Mouse (Mus musculus) spleen, postnatal 36 days (tissue): ENCODE measurements around the gene Clcf1.
A peak's percentile ranks its signal among the peaks of the same experiment; 100 is the strongest.
"Not testable (repeated sequence)": the region's sequence is repeated elsewhere in the genome, so short reads cannot be mapped to it uniquely, and the experiment has no call there.

Experiments used
- DNase-seq, 2 experiments: peaks; one replicate each; pipeline ENCODE4 v3.0.0; 2022; ENCODE audit warnings: low spot score in 2 of 2, mixed read lengths in 1 of 2

Gene Clcf1

DNA sequence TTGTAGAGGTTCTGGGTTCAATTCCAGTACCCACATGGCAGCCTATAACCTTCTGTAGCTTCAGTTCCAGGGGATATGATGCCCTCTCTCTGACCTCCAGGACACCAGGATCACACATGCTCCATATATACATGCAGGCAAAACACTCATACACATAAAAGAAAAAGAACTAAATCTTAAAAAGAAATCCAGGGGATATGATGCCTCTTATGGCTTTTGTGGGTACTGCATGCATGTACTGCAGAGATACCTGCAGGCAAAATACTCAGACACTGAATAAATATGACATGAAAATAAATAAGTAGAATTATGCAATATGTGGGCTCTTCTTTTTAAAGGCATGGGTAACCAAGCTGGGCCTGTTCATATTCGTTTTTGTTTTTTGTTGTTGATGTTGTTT, 33.0 kb downstream of the Clcf1 start:
- no peak for DNase-seq

DNA sequence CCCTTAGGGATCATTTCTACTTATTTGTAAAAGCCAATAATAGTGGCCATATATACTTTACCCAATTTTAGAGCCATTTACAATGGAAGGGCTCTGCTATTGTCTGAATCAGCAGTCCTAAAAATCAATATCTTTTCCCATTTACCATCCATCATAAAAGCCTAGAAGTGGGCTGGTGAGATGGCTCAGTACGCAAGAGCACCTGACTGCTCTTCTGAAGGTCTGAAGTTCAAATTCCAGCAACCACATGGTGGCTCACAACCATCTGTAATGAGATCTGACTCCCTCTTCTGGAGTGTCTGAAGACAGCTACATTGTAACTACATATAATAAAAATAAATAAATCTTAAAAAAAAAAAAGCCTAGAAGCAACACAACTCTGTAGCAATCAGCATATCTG, 34.6 kb downstream of the Clcf1 start:
- DNase-seq: not testable (repeated sequence)

DNA sequence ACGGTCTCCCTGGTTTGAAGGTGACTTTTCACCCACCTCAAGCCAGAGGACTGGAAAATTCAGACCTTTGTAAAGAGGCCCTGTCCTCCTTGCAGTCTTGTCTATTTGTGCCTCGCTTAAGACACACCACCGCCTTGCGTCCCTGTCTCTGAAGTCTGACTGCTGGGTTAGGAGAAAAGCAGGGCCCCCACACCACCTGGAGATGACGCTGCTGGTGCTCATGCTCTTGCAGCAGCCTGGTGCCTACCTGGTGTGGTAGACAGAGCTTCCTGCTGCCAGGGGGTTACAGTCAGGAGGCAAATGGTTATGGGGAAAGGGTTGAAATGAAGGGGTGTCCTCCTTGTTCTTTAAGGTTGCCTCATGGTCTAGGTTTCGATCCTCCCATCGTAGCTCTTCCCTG, 40.2 kb downstream of the Clcf1 start:
- no peak for DNase-seq

DNA sequence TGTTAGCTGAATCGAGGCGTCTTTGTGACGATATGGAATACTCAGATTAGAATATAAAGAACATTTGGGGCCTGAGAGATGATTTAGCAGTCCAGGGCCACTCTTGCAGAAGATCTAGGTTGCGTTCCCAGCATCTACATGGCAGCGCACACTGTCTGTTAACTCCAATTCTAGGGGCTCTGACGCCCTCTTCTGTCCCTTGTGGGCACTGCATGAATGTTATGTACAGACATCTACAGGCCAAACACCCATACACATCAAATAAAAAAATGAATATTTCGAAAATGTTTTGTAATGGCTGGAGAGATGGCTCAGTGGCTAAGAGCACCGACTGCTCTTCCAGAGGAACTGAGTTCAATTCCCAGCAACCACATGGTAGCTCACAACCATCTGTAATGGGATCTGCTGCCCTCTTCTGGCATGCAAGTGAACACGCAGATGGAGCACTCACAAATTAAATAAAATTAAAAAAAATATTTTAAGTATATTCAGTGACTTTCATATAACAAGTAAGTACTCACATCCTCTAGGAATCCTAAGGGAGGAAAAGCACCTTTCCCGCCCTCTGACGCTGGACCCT, 41.6 kb downstream of the Clcf1 start:
- no peak for DNase-seq

DNA sequence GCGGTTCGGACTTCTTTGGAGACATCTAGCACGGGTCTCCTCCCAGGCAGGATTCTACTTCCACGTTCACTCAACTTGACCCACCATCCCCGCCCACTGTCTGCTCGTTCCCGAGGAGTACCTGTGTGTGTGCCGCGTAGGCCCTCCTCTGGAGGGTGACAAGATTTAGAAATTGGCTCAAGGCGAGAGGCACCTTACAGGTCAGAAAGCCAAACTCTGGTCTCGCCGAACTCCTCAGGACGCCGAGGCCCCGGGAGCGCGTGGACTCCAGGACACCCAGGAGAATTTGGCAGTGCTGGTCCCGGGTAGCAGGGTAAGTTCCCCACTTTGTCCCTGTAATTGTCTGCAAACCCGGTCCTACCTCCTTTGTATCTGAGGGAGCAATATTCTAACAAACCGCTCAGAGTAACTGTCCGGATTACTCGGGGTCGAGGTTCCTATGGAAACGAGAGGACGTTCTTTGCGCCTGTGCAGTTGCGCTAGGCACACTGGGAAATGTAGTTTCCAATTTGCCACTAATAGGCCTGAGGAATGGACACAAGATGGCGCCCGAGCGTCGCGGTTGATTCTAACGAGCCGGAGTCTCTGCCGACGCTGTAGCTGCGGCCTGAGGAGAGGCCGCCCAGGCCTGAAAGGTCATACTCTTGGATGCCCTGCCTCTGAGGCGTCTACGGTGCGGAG, 43.3 kb downstream of the Clcf1 start:
- DNase-seq: peak; percentile 88 to 94

DNA sequence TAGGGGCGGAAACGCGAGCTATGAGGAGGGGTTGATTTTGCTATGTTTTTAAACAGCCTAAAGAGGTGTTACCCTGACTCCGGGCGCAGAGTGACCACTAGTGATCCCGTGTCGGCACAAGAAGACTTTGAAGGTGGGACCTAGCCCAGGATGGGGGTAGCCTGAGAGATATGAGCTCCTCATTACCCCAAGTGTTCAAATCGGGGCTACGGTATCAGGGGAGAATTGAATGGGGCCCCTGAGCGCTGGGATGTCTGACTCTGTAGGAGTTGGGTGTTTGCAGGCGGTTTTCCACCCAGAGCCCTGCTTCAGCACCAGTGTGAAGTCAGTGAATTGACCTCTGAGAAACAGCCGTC, 43.8 kb downstream of the Clcf1 start:
- no peak for DNase-seq

DNA sequence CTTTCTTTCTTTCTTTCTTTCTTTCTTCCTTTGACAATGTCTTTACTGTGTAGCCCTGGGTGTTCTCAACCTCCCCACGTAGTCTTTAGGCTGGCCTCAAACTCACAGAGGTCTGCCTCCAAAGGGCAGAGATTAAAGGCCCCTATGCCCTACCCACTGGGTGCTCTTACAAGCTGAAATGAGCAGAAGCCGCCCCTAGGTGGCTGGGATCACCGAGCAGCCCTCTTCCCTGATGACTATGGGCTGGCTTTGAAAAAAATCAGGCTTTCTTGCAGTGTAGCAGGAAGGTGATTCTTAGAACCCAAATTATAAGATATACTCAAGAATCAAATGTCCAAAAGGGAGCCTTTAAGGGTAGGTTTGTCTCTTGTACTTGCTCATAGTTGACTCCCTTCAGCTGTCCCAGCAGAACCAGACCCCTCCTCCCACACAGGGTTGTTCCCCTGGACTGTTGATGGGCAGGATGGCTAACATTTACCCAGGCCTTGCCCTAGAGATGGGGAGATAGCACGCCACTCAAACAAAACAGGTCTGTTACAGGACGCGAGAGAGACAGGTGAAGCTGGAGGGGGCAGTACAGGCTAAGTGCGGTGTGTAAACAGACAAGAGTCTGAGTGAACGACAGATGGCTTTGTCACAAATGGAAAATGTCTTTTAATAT, 47.1 kb downstream of the Clcf1 start:
- DNase-seq: peak in 1 of 2 experiments; percentile 39

DNA sequence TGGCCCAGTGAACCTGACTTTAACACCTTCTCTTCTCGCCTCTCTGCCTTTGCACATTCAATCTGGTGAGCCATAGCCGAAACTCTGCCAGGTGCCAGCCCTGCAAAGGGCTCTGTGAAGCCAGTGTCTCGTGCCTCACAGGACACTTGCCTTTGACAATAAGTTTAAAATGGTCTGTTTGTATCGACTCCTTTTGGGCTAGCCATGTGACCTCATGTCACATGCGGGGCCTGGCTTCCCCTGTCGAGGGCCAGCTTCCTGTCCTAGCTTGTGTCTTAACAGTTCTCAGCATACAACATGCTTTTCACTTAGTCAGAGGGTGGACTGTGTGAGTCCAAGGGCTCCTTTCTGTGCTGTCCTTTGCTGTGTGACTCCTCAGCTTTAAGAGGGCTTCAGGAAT, 48.7 kb downstream of the Clcf1 start:
- DNase-seq: no peak

DNA sequence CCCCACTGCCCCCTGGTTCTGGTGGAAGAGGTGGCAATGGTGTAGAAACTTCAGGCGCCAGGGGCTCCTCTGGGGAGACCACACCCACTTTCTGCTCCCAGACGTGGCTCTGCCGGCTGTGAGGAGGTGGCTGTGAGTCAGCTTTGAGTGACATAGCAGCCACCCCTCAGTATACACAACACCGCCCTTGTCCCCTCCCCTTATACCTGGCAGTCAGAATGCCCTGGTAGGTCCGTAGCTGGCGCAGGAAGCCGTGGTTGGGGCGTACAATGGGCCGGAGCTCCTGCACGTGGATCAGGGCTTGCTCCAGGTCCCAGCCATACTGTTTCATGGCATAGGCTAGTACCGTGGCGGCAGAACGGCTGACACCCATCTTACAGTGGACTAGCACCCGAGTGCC, 49.7 kb downstream of the Clcf1 start:
- DNase-seq: no peak

DNA sequence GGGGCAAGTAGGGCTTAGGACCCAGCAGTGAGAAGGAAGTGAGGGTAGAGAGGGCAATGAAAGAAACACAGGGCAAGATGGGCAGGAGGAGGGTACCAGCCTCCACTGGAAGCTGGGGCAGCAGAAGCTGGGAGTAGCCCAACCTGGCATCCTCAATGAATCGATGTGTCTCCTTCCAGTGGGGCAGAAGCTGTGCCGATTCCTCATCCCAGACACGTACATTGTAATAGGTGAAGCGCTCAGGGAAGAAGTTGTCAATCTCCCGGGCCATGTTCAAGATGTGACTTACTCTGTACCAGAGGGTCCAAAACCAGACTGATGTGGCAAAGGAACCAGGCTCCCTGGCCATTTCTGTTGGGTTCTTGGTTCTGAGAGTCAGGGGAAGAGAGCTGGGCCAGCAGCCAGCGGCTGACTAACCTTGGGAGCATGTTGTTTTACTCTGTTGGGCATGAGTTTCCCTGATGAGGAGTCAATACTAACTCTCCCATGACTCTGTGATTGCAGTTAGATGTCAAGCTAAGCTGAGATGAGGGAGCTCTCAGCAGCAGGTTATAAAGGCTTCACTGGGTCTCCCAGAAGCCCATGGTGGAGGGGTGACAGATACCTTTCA, 50.2 kb downstream of the Clcf1 start:
- DNase-seq: no peak

DNA sequence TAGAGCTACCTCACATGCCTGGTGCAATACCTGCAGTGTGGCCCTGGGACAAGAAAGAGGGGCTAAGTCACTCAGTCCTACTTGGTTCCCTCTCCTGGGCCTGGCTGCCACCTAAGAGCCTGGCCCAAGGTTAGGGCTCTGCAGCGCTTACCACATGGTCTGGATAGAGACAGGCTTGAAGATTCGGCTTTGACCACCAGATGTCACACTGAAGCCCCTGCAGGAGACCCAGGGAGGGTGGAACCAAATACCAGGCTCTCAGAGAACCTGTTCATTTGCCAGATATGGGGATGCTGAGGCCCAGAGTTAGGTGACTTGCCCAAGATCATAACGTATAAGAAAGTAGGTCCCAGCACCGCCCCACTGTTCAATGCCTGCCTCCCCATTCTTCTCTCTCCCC, 51.9 kb downstream of the Clcf1 start:
- no peak for DNase-seq

DNA sequence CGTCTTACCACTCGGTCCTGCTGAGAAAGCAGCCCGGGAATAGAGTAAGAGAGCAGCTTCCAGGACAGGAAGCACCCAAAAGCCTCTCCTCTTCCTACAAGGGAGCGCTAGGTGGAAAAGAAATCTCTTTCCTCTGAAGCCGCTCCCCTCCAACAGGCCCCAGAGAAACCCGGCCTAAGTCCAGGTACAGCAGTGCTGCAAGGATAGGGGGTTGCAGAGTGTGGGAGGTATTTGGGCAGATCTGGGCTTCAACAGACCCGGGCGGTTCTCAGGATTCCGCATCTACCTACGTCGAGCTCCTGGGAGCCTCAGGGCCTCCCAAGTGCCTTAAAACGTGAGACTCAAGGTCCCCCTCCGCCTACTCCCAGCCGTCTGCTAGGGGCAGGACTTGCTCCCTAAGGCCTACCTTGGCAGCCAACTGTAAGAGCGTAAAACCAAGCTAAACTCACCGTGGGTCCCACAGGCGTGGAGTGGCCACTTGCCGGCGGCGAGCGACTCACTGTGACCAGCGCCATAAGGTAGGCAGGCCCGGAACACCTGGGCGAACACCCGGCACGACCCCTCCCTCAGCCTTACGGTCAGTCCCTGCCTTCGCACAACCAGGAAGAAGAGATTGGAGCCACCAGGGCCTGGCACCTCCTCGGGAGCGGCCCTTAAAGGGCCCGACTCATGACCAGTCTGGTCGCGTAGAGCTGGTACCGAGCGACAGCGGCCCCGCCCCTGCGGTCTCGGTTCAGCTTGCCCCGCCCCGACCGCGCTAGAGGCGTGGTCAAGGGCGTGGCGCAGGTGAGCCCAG, 54.7 kb downstream of the Clcf1 start, which contains the start of gene Ssh3:
Gene Ssh3, minus strand, starts transcription at position 615 of the 796 bp plus-strand sequence.
- peak; percentile 77 to 82 for DNase-seq

DNA sequence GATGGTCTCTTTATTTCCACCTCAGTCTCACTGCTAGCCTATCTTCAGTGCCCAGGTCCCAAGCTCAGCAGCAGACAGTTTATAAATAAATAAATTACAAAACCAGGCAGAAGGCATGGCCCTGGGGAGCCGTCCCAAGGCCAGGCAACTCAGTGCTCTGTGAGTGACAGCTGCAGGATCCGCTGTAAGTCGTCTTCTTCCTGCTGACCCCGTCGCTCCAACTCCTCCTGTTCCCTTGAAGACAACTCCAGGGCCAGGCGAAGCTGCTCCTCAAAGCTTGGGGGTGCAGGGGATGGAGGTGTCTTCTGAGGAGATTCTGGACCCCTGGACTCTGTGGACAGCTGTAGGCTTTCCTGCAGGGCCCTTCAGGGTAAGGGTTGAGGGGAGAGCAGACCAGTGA, 56.1 kb downstream of the Clcf1 start:
- no peak for DNase-seq

DNA sequence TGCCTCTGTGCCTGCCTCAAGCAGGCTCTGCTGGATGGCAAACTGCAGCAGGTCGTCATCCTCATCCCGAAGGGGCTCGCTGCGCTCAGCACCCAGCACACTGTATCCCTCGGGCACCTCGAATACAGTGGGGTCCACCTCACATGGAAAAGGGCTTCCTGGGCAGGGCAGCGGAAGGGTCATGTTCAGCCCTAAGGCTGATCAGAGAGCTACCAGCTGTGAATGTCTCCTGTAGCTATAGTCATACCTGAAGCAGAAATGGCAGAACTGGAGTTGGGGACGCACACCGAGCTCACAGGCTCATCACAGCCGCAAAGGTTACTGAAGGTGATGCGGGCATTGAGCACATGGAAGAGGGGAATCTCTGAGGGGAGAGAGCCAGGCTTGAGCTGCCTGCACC, 56.9 kb downstream of the Clcf1 start:
- no peak for DNase-seq
